Mouse (Mus musculus): ENCODE results near the gene Trmt10a.
"Not testable (repeated sequence)": the region's sequence is repeated elsewhere in the genome, so short reads cannot be mapped to it uniquely, and the experiment has no call there.

Gene Trmt10a

GRCm38 (mm10) chr3:138133916-138134315 lies 9.3 kb upstream of the Trmt10a start:
- in situ Hi-C loops (cut with MboI, MseI): no loop called here

GRCm38 (mm10) chr3:138134528-138134927 lies 8.7 kb upstream of the Trmt10a start:
- in situ Hi-C loops (cut with MboI, MseI): no loop called here

- in situ Hi-C loops (cut with MboI, MseI): not testable (repeated sequence)
Measured at GRCm38 (mm10) chr3:138138146-138138545, 5.1 kb upstream of the Trmt10a start.

- in situ Hi-C loops (cut with MboI, MseI): loop anchor here (5.0 to 10.0 kb wide), 2 partner anchors 157 to 365 kb away; partner anchors contain the start of gene Dapp1
Measured at GRCm38 (mm10) chr3:138139663-138140062, 3.6 kb upstream of the Trmt10a start.

- in situ Hi-C loops (cut with MboI, MseI): loop anchor here (5.0 to 10.0 kb wide), 2 partner anchors 160 to 367 kb away; partner anchors contain the start of gene Dapp1
Measured at GRCm38 (mm10) chr3:138142052-138142732, 1.1 kb upstream of the Trmt10a start.

GRCm38 (mm10) chr3:138142733-138143314 lies 424 bp upstream of the Trmt10a start:
- in situ Hi-C loops (cut with MboI, MseI): loop anchor here (5.0 to 10.0 kb wide), 2 partner anchors 161 to 368 kb away; partner anchors contain the start of gene Dapp1

- in situ Hi-C loops (cut with MboI, MseI): loop anchor here (5.0 to 10.0 kb wide), 2 partner anchors 162 to 369 kb away; partner anchors contain the start of gene Dapp1
Measured at GRCm38 (mm10) chr3:138144060-138144641, 903 bp downstream of the Trmt10a start.

- in situ Hi-C loops (cut with MboI, MseI): loop anchor here (5.0 to 10.0 kb wide), 3 partner anchors 162 to 370 kb away; partner anchors contain the start of gene Dapp1
Measured at GRCm38 (mm10) chr3:138144642-138145171, 1.5 kb downstream of the Trmt10a start, which contains the start of gene Mttp. Gene Mttp, minus strand, starts transcription at chr3:138144968.

- in situ Hi-C loops (cut with MboI, MseI): loop anchor here (5.0 to 10.0 kb wide), 2 partner anchors 277 to 374 kb away; no protein-coding TSS in a partner anchor
Measured at GRCm38 (mm10) chr3:138148811-138149210, 5.6 kb downstream of the Trmt10a start.

- in situ Hi-C loops (cut with MboI, MseI): no loop called here
Measured at GRCm38 (mm10) chr3:138155062-138155461, 11.8 kb downstream of the Trmt10a start.

GRCm38 (mm10) chr3:138156651-138157050 lies 13.4 kb downstream of the Trmt10a start:
- in situ Hi-C loops (cut with MboI, MseI): no loop called here

- in situ Hi-C loops (cut with MboI, MseI): no loop called here
Measured at GRCm38 (mm10) chr3:138161623-138162022, 18.4 kb downstream of the Trmt10a start.

- in situ Hi-C loops (cut with MboI, MseI): no loop called here
Measured at GRCm38 (mm10) chr3:138162553-138163183, 19.4 kb downstream of the Trmt10a start.

- in situ Hi-C loops (cut with MboI, MseI): no loop called here
Measured at GRCm38 (mm10) chr3:138173291-138173690, 30.0 kb downstream of the Trmt10a start.

GRCm38 (mm10) chr3:138175551-138175950 lies 32.3 kb downstream of the Trmt10a start:
- in situ Hi-C loops (cut with MboI, MseI): no loop called here

- in situ Hi-C loops (cut with MboI, MseI): no loop called here
Measured at GRCm38 (mm10) chr3:138182019-138182418, 38.8 kb downstream of the Trmt10a start.

- in situ Hi-C loops (cut with MboI, MseI): no loop called here
Measured at GRCm38 (mm10) chr3:138183371-138183770, 40.1 kb downstream of the Trmt10a start.

GRCm38 (mm10) chr3:138185290-138185689 lies 42.0 kb downstream of the Trmt10a start:
- in situ Hi-C loops (cut with MboI, MseI): no loop called here

- in situ Hi-C loops (cut with MboI, MseI): no loop called here
Measured at GRCm38 (mm10) chr3:138185995-138186930, 43.0 kb downstream of the Trmt10a start.

- in situ Hi-C loops (cut with MboI, MseI): no loop called here
Measured at GRCm38 (mm10) chr3:138192260-138192659, 49.0 kb downstream of the Trmt10a start.
